Mouse (Mus musculus): ENCODE data around the gene Vrk3. TPM values are rescaled to one million over a fixed set of nuclear protein-coding genes. Genes with fewer than 3 reads are reported as not detected.

Gene Vrk3
- polyA plus RNA-seq, 1 experiment from 2014 or later, result 26.8 TPM

- ATAC-seq (ENCODE audit: low FRiP score, low TSS enrichment) (no peak), DNase-seq (no peak)
- Histone ChIP-seq H3K27me3 (ENCODE audit: control insufficient read depth, insufficient read depth, low read length) (no peaks in the 10 kb centered on the region), H3K9ac (replicated peaks; ENCODE audit: low read length) (no peak overlapping the region), H3K4me1 (ENCODE audit: control insufficient read depth, insufficient read depth, low read length) (peaks cover 18% of the 10 kb centered on the region), H3K4me3 (replicated peaks; ENCODE audit: low read depth, low read length) (no peak overlapping the region), H3K4me2 (ENCODE audit: low read length) (no peak overlapping the region), H3K27ac (replicated peaks; ENCODE audit: low read depth, low read length) (no peak overlapping the region), H3K9me3 (ENCODE audit: control insufficient read depth, low read length) (no peaks in the 10 kb centered on the region), H3K36me3 (ENCODE audit: control insufficient read depth, insufficient read depth, low read length) (no peaks in the 10 kb centered on the region)
- WGBS, result 94% methylated on average over 20 of the region's 20 CpGs
These were observed 64.6 kb downstream of the Vrk3 start for GRCm38 (mm10) chr7:44812651-44813325.

GRCm38 (mm10) chr7:44813985-44814384 is 65.8 kb downstream of the Vrk3 start:
- Histone ChIP-seq H3K4me2 (ENCODE audit: low read length) (no peak overlapping the region), H3K27me3 (ENCODE audit: control insufficient read depth, insufficient read depth, low read length) (no peaks in the 10 kb centered on the region), H3K9me3 (ENCODE audit: control insufficient read depth, low read length) (no peaks in the 10 kb centered on the region), H3K9ac (replicated peaks; ENCODE audit: low read length) (no peak overlapping the region), H3K27ac (replicated peaks; ENCODE audit: low read depth, low read length) (no peak overlapping the region), H3K4me3 (replicated peaks; ENCODE audit: low read depth, low read length) (no peak overlapping the region), H3K36me3 (ENCODE audit: control insufficient read depth, insufficient read depth, low read length) (no peaks in the 10 kb centered on the region), H3K4me1 (ENCODE audit: control insufficient read depth, insufficient read depth, low read length) (peaks cover 30% of the 10 kb centered on the region)
- WGBS, result 92% methylated on average over 3 of the region's 3 CpGs
- DNase-seq (no peak), ATAC-seq (ENCODE audit: low FRiP score, low TSS enrichment) (no peak)

- WGBS, result 91% methylated on average over 4 of the region's 4 CpGs
- Histone ChIP-seq H3K27ac (replicated peaks; ENCODE audit: low read depth, low read length) (no peak overlapping the region), H3K36me3 (ENCODE audit: control insufficient read depth, insufficient read depth, low read length) (no peaks in the 10 kb centered on the region), H3K4me2 (ENCODE audit: low read length) (no peak overlapping the region), H3K4me1 (ENCODE audit: control insufficient read depth, insufficient read depth, low read length) (peaks cover 34% of the 10 kb centered on the region), H3K4me3 (replicated peaks; ENCODE audit: low read depth, low read length) (no peak overlapping the region), H3K9ac (replicated peaks; ENCODE audit: low read length) (no peak overlapping the region), H3K9me3 (ENCODE audit: control insufficient read depth, low read length) (no peaks in the 10 kb centered on the region), H3K27me3 (ENCODE audit: control insufficient read depth, insufficient read depth, low read length) (no peaks in the 10 kb centered on the region)
- DNase-seq, result no peak
- no peak for ATAC-seq (ENCODE audit: low FRiP score, low TSS enrichment)
These were observed 66.2 kb downstream of the Vrk3 start for GRCm38 (mm10) chr7:44814423-44814822.

GRCm38 (mm10) chr7:44814952-44815553 is 66.8 kb downstream of the Vrk3 start:
- peak overlapping the region; percentile 77 for H3K4me2 ChIP-seq (ENCODE audit: low read length)
- peaks cover 37% of the 10 kb centered on the region for H3K4me1 ChIP-seq (ENCODE audit: control insufficient read depth, insufficient read depth, low read length)
- peak overlapping the region; percentile 86 for H3K4me3 ChIP-seq (replicated peaks; ENCODE audit: low read depth, low read length)
- DNase-seq (no peak), ATAC-seq (ENCODE audit: low FRiP score, low TSS enrichment) (no peak)
- 23% methylated on average over 14 of the region's 14 CpGs for WGBS
- no peak overlapping the region for H3K27ac ChIP-seq (replicated peaks; ENCODE audit: low read depth, low read length)
- no peaks in the 10 kb centered on the region for H3K9me3 ChIP-seq (ENCODE audit: control insufficient read depth, low read length)
- H3K27me3 ChIP-seq (ENCODE audit: control insufficient read depth, insufficient read depth, low read length), result no peaks in the 10 kb centered on the region
- H3K36me3 ChIP-seq (ENCODE audit: control insufficient read depth, insufficient read depth, low read length), result no peaks in the 10 kb centered on the region
- peak overlapping the region; percentile 12; the same call in 1 of the 2 replicates for H3K9ac ChIP-seq (replicated peaks; ENCODE audit: low read length)

GRCm38 (mm10) chr7:44815721-44816469 is 67.7 kb downstream of the Vrk3 start, which contains the start of the genes Nup62 and Il4i1:
Nup62 (plus strand) TSS chr7:44816088.
Il4i1 (plus strand) TSS chr7:44816387.
- peak within 1 kb of the TSS; percentile 86 for H3K4me3 ChIP-seq (replicated peaks; ENCODE audit: low read depth, low read length)
- DNase-seq (peak; percentile 100), ATAC-seq (ENCODE audit: low FRiP score, low TSS enrichment) (peak; percentile 92)
- peak within 1 kb of the TSS; percentile 89 for H3K27ac ChIP-seq (replicated peaks; ENCODE audit: low read depth, low read length)
- peaks cover 40% of the 10 kb centered on the region for H3K4me1 ChIP-seq (ENCODE audit: control insufficient read depth, insufficient read depth, low read length)
- H3K27me3 ChIP-seq (ENCODE audit: control insufficient read depth, insufficient read depth, low read length), result no peaks in the 10 kb centered on the region
- under 1% methylated on average over 57 of the region's 62 CpGs for WGBS
- peak within 1 kb of the TSS; percentile 88 for H3K9ac ChIP-seq (replicated peaks; ENCODE audit: low read length)
- peak within 1 kb of the TSS; percentile 77 for H3K4me2 ChIP-seq (ENCODE audit: low read length)
- H3K36me3 ChIP-seq (ENCODE audit: control insufficient read depth, insufficient read depth, low read length), result no peaks in the 10 kb centered on the region
- H3K9me3 ChIP-seq (ENCODE audit: control insufficient read depth, low read length), result no peaks in the 10 kb centered on the region

- no peaks in the 10 kb centered on the region for H3K27me3 ChIP-seq (ENCODE audit: control insufficient read depth, insufficient read depth, low read length)
- no peaks in the 10 kb centered on the region for H3K9me3 ChIP-seq (ENCODE audit: control insufficient read depth, low read length)
- H3K4me1 ChIP-seq (ENCODE audit: control insufficient read depth, insufficient read depth, low read length), result peaks cover 40% of the 10 kb centered on the region
- H3K9ac ChIP-seq (replicated peaks; ENCODE audit: low read length), result peak within 1 kb of the TSS; percentile 88
- peak within 1 kb of the TSS; percentile 86 for H3K4me3 ChIP-seq (replicated peaks; ENCODE audit: low read depth, low read length)
- H3K4me2 ChIP-seq (ENCODE audit: low read length), result peak within 1 kb of the TSS; percentile 77
- DNase-seq (peak; percentile 67), ATAC-seq (ENCODE audit: low FRiP score, low TSS enrichment) (peak; percentile 47; the same call in 1 of the 2 replicates)
- no peaks in the 10 kb centered on the region for H3K36me3 ChIP-seq (ENCODE audit: control insufficient read depth, insufficient read depth, low read length)
- H3K27ac ChIP-seq (replicated peaks; ENCODE audit: low read depth, low read length), result peak within 1 kb of the TSS; percentile 89
- WGBS, result under 1% methylated on average over 41 of the region's 57 CpGs
These were observed 68.3 kb downstream of the Vrk3 start, which contains the start of gene Atf5 for GRCm38 (mm10) chr7:44816470-44817021. Atf5 (minus strand) TSS chr7:44816658.

- peak overlapping the region; percentile 88 for H3K9ac ChIP-seq (replicated peaks; ENCODE audit: low read length)
- H3K36me3 ChIP-seq (ENCODE audit: control insufficient read depth, insufficient read depth, low read length), result no peaks in the 10 kb centered on the region
- peak overlapping the region; percentile 86 for H3K4me3 ChIP-seq (replicated peaks; ENCODE audit: low read depth, low read length)
- H3K4me1 ChIP-seq (ENCODE audit: control insufficient read depth, insufficient read depth, low read length), result peaks cover 40% of the 10 kb centered on the region
- H3K4me2 ChIP-seq (ENCODE audit: low read length), result peak overlapping the region; percentile 77
- no peak overlapping the region for H3K27ac ChIP-seq (replicated peaks; ENCODE audit: low read depth, low read length)
- ATAC-seq (ENCODE audit: low FRiP score, low TSS enrichment) (no peak), DNase-seq (no peak)
- no peaks in the 10 kb centered on the region for H3K9me3 ChIP-seq (ENCODE audit: control insufficient read depth, low read length)
- WGBS, result 28% methylated on average over 3 of the region's 3 CpGs
- H3K27me3 ChIP-seq (ENCODE audit: control insufficient read depth, insufficient read depth, low read length), result no peaks in the 10 kb centered on the region
These were observed 69.2 kb downstream of the Vrk3 start for GRCm38 (mm10) chr7:44817441-44817840.

- Histone ChIP-seq H3K36me3 (ENCODE audit: control insufficient read depth, insufficient read depth, low read length) (no peaks in the 10 kb centered on the region), H3K27me3 (ENCODE audit: control insufficient read depth, insufficient read depth, low read length) (no peaks in the 10 kb centered on the region), H3K27ac (replicated peaks; ENCODE audit: low read depth, low read length) (no peak overlapping the region), H3K9ac (replicated peaks; ENCODE audit: low read length) (peak overlapping the region; percentile 46; the same call in 1 of the 2 replicates), H3K4me3 (replicated peaks; ENCODE audit: low read depth, low read length) (peak overlapping the region; percentile 86; the same call in 1 of the 2 replicates), H3K9me3 (ENCODE audit: control insufficient read depth, low read length) (no peaks in the 10 kb centered on the region), H3K4me2 (ENCODE audit: low read length) (peak overlapping the region; percentile 77), H3K4me1 (ENCODE audit: control insufficient read depth, insufficient read depth, low read length) (peaks cover 40% of the 10 kb centered on the region)
- ATAC-seq (ENCODE audit: low FRiP score, low TSS enrichment) (no peak), DNase-seq (no peak)
- WGBS, result 27% methylated on average over 2 of the region's 2 CpGs
These were observed 70.0 kb downstream of the Vrk3 start for GRCm38 (mm10) chr7:44818164-44818563.
